Comparison of ENCODE assay signal across 16 mouse cellular contexts in the genomic region with DNA sequence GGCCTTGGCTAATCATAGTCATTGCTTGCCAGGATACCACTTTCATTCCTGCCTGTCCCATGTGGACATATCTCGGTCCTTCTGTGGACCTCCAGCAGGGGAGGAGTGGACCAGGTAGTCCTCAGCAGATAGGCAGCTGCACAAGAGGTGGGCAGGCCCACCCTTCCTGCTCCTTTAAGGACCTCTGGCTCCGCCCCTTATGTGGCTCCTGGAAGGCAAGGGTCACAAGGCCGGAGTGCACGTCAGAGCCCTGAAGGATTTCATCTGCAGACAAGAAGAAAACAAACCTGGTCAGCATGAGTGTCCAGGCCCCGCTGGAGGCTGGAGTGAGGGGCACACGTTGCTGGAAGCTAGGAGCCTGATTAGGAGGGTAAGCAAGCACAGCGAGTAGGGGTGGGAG. TPM values are rescaled to one million over a fixed set of nuclear protein-coding genes. Genes with fewer than 3 reads are reported as not detected.
DNase-seq lines count a peak whose midpoint lies in the region; ATAC-seq and TF ChIP-seq lines count a peak whose summit lies in the region.
"Had no signal": no experiment of that assay in that cellular context is flagged by ENCODE, and none has a peak within 500 bp of the region (broad histone marks: within the 10 kb centered on the region; RNA-seq: fewer than 3 reads in every experiment).

No protein-coding gene starts in this region.

- 69% methylated on average over 7 of the region's 7 CpGs for WGBS in hindbrain, postnatal 0 days
- WGBS in hindbrain, embryonic 10.5 days = 58% methylated on average over 7 of the region's 7 CpGs
- 41% methylated on average over 7 of the region's 7 CpGs for WGBS in intestine, embryonic 16.5 days

- DNase-seq in hindbrain, postnatal 0 days (ENCODE audit: low spot score) = no peak
- DNase-seq in hindbrain, embryonic 10.5 days (ENCODE audit: low spot score) = no peak
- DNase-seq in kidney, postnatal 36 days = peak; percentile 65 to 66
- no peak for DNase-seq in heart, postnatal 25 days (ENCODE audit: low spot score)
- no peak for DNase-seq in layer of hippocampus, adult 9-11 months
- DNase-seq: gastrocnemius, adult 2 months had no signal

- H3K36me3 ChIP-seq in hindbrain, postnatal 0 days (ENCODE audit: insufficient read depth, low read length) = peaks cover 38% of the 10 kb centered on the region
- no peaks in the 10 kb centered on the region for H3K36me3 ChIP-seq in hindbrain, embryonic 10.5 days
- no peaks in the 10 kb centered on the region for H3K36me3 ChIP-seq in intestine, embryonic 16.5 days (ENCODE audit: control insufficient read depth, insufficient read depth, low read length)
- H3K36me3 ChIP-seq: liver, embryonic 15.5 days had no signal

- H3K27me3 ChIP-seq in hindbrain, postnatal 0 days (ENCODE audit: insufficient read depth, low read length) = no peaks in the 10 kb centered on the region
- 0 out of 2 replicates have a peak, but pooled peaks cover 1% of the 10 kb centered on the region for H3K27me3 ChIP-seq in hindbrain, embryonic 10.5 days (ENCODE audit: insufficient read depth, poor library complexity, severe bottlenecking)
- no peaks in the 10 kb centered on the region for H3K27me3 ChIP-seq in intestine, embryonic 16.5 days (replicated peaks; ENCODE audit: control insufficient read depth, insufficient read depth, low read length)
- H3K27me3 ChIP-seq: heart, embryonic 15.5 days; liver, embryonic 15.5 days had no signal

- no peak for TF ChIP-seq CTCF in hindbrain, postnatal 0 days (IDR thresholded peaks at IDR 0.05; ENCODE audit: low read depth)

- ATAC-seq in hindbrain, postnatal 0 days = peak; percentile 21; the same call in 1 of the 2 replicates
- ATAC-seq in intestine, embryonic 16.5 days = peak; percentile 69
- ATAC-seq in inflammation-experienced regulatory T-cells, adult 6 months = no peak

- H3K4me2 ChIP-seq in hindbrain, postnatal 0 days (ENCODE audit: low read depth, low read length) = no peak overlapping the region
- 0 out of 2 replicates have a peak overlapping the region, but pooled peaks have one; percentile 7 for H3K4me2 ChIP-seq in intestine, embryonic 16.5 days (ENCODE audit: low read depth, low read length)
- H3K4me2 ChIP-seq: heart, embryonic 15.5 days; liver, embryonic 15.5 days had no signal

- no peak overlapping the region for H3K9ac ChIP-seq in hindbrain, postnatal 0 days (replicated peaks; ENCODE audit: low read length)
- no peak overlapping the region for H3K9ac ChIP-seq in intestine, embryonic 16.5 days (ENCODE audit: low read depth, low read length)
- H3K9ac ChIP-seq: heart, embryonic 15.5 days; liver, embryonic 15.5 days had no signal

- no peaks in the 10 kb centered on the region for H3K9me3 ChIP-seq in hindbrain, postnatal 0 days (ENCODE audit: low read length)
- H3K9me3 ChIP-seq in hindbrain, embryonic 10.5 days = no peaks in the 10 kb centered on the region
- no peaks in the 10 kb centered on the region for H3K9me3 ChIP-seq in intestine, embryonic 16.5 days (ENCODE audit: control insufficient read depth, low read length)
- H3K9me3 ChIP-seq: heart, embryonic 15.5 days; liver, embryonic 15.5 days had no signal

- H3K4me3 ChIP-seq in hindbrain, postnatal 0 days (ENCODE audit: low read length) = no peak overlapping the region
- no peak overlapping the region for H3K4me3 ChIP-seq in hindbrain, embryonic 10.5 days
- peak overlapping the region; percentile 59 for H3K4me3 ChIP-seq in brown adipose tissue, adult 24 weeks (ENCODE audit: insufficient read depth, low read depth, low read length)
- H3K4me3 ChIP-seq in intestine, embryonic 16.5 days (ENCODE audit: low read length) = peak overlapping the region; percentile 6; the same call in 1 of the 2 replicates
- H3K4me3 ChIP-seq: erythroblast, embryonic 14.5 days; gastrocnemius, adult 2 months; heart, embryonic 15.5 days; liver, embryonic 15.5 days had no signal

- H3K27ac ChIP-seq in hindbrain, postnatal 0 days = no peak overlapping the region
- H3K27ac ChIP-seq in hindbrain, embryonic 10.5 days = no peak overlapping the region
- H3K27ac ChIP-seq in brown adipose tissue, adult 24 weeks (replicated peaks; ENCODE audit: low read depth, low read length) = peak overlapping the region; percentile 32; the same call in 1 of the 2 replicates
- no peak overlapping the region for H3K27ac ChIP-seq in intestine, embryonic 16.5 days (ENCODE audit: low read length)
- H3K27ac ChIP-seq: gastrocnemius, adult 2 months; heart, embryonic 15.5 days; liver, embryonic 15.5 days had no signal

- intact Hi-C loops in heart, postnatal 25 days (cut with DNase I) = no loop called here

- H3K4me1 ChIP-seq in hindbrain, postnatal 0 days (ENCODE audit: insufficient read depth, low read length) = no peaks in the 10 kb centered on the region
- peaks cover 20% of the 10 kb centered on the region for H3K4me1 ChIP-seq in hindbrain, embryonic 10.5 days (replicated peaks)
- H3K4me1 ChIP-seq in brown adipose tissue, adult 24 weeks (ENCODE audit: control insufficient read depth, insufficient read depth, insufficient read length, low read length) = peaks cover 2% of the 10 kb centered on the region; the same call in 1 of the 2 replicates
- no peaks in the 10 kb centered on the region for H3K4me1 ChIP-seq in intestine, embryonic 16.5 days (ENCODE audit: control insufficient read depth, insufficient read depth, low read length)
- H3K4me1 ChIP-seq: liver, embryonic 15.5 days had no signal

RNA-seq across cellular contexts. Expression of gene Gm17651, which starts 16.1 kb away (rescaled TPM):
- total RNA-seq in hindbrain, postnatal 0 days (2014; rRNA removed) = not detected in 2 replicates
- not detected in 2 replicates for polyA plus RNA-seq in hindbrain, postnatal 0 days (2015; fragmentation: Nextera tagmentation; extraction: Ambion mirVana)
- polyA plus RNA-seq in hindbrain, embryonic 10.5 days (2016; fragmentation: Nextera tagmentation; extraction: Ambion mirVana) = not detected in 2 replicates
- not detected in 2 replicates for polyA plus RNA-seq in brown adipose tissue, adult 24 weeks (2012; ENCODE audit: insufficient read depth, insufficient read length, missing spikeins)
- polyA plus RNA-seq in intestine, embryonic 16.5 days (2015; fragmentation: Nextera tagmentation; extraction: Ambion mirVana) = not detected in 2 replicates
- polyA plus RNA-seq in inflammation-experienced regulatory T-cells, adult 6 months (2017; shearing (Covaris generic)) = not detected
- not detected for total RNA-seq in heart, postnatal 25 days (2021)
- total RNA-seq: adrenal gland, postnatal 4 days; gastrocnemius, adult 2 months; left cerebral cortex, postnatal 25 days; monocyte, adult 5-6 weeks had no signal
- polyA plus RNA-seq: erythroblast, embryonic 14.5 days; heart, embryonic 15.5 days; liver, embryonic 15.5 days; small intestine, adult 2 months had no signal

RNA-seq across cellular contexts. Expression of gene Prkab2, which starts 32.6 kb away (rescaled TPM):
- total RNA-seq in hindbrain, postnatal 0 days (2014; rRNA removed) = 21.6 and 22.0 TPM in 2 replicates
- polyA plus RNA-seq in hindbrain, postnatal 0 days (2015; fragmentation: Nextera tagmentation; extraction: Ambion mirVana) = 15.9 and 16.1 TPM in 2 replicates
- 6.4 and 7.4 TPM in 2 replicates for polyA plus RNA-seq in hindbrain, embryonic 10.5 days (2016; fragmentation: Nextera tagmentation; extraction: Ambion mirVana)
- 4.3 and 9.1 TPM in 2 replicates for polyA plus RNA-seq in brown adipose tissue, adult 24 weeks (2012; ENCODE audit: insufficient read depth, insufficient read length, missing spikeins)
- polyA plus RNA-seq in intestine, embryonic 16.5 days (2015; fragmentation: Nextera tagmentation; extraction: Ambion mirVana) = 5.5 and 5.8 TPM in 2 replicates
- polyA plus RNA-seq in inflammation-experienced regulatory T-cells, adult 6 months (2017; shearing (Covaris generic)) = 1 to 10 TPM; 1.6 to 3.5 (median 2.4) TPM
- total RNA-seq in heart, postnatal 25 days (2021) = 10 to 100 TPM; 20.5 to 22.1 TPM

Comparison
In these comparisons a context has a peak if more than half of its experiments do, and no peak if none do; other contexts are left out.
1. DNase-seq: peak in kidney, postnatal 36 days (2 of 2); none in hindbrain, postnatal 0 days (single experiment), hindbrain, embryonic 10.5 days (single experiment), heart, postnatal 25 days (single experiment) and layer of hippocampus, adult 9-11 months (single experiment).
2. H3K4me3 ChIP-seq: peak in brown adipose tissue, adult 24 weeks (single experiment) and intestine, embryonic 16.5 days (single experiment); none in hindbrain, postnatal 0 days (single experiment) and hindbrain, embryonic 10.5 days (single experiment).